Mouse (Mus musculus) B cell, adult (primary cell): Measurements from ENCODE around the gene Spata2l. TPM values are rescaled to one million over a fixed set of nuclear protein-coding genes. Genes with fewer than 3 reads are reported as not detected.

Source experiments
- total RNA-seq: library from RNA; stranded (reverse); gene quantifications from 4 replicates; pipeline ENCODE4 v1.2.4, GENCODE M21; 2023; ENCODE audit not compliant: inconsistent age

Gene Spata2l
- 13.4 to 14.4 TPM (median 13.8 TPM) in 4 replicates for total RNA-seq

GRCm38 (mm10) chr8:123235520-123236497 is at the start of gene Spata2l:
Gene Spata2l (minus strand): TSS chr8:123236233.

GRCm38 (mm10) chr8:123254099-123254885 is 18.3 kb upstream of the Spata2l start, which contains the start of the genes Zfp276 and Vps9d1:
Gene Zfp276 (plus strand): TSS chr8:123254195.
Gene Vps9d1 (minus strand): TSS chr8:123254348.

GRCm38 (mm10) chr8:123224278-123225266 is 11.5 kb downstream of the Spata2l start, which contains the start of gene Cdk10:
Gene Cdk10 (plus strand): TSS chr8:123224842.

GRCm38 (mm10) chr8:123212321-123213117 is 23.5 kb downstream of the Spata2l start, which contains the start of the genes Chmp1a and Spata33:
Gene Chmp1a (minus strand): TSS chr8:123212763.
Gene Spata33 (plus strand): TSS chr8:123212832.

GRCm38 (mm10) chr8:123185566-123186409 is 50.2 kb downstream of the Spata2l start, which contains the start of gene Dpep1:
Gene Dpep1 (plus strand): TSS chr8:123186242.

Other genes starting within 250 kb of the Spata2l start
- 237 to 258 TPM (median 251 TPM) in 4 replicates for gene Ankrd11, start 194.0 kb downstream of the Spata2l start, total RNA-seq
- gene Spg7, start 173.3 kb downstream of the Spata2l start, total RNA-seq, result 66.4 to 77.6 TPM (median 72.2 TPM) in 4 replicates
- 1,462 to 1,535 TPM (median 1,482 TPM) in 4 replicates for gene Rpl13, start 133.9 kb downstream of the Spata2l start, total RNA-seq
- not detected in 4 replicates for gene Cpne7, start 118.9 kb downstream of the Spata2l start, total RNA-seq
- gene Sult5a1, start 77.9 kb downstream of the Spata2l start, total RNA-seq, result not detected in 4 replicates
- gene Dpep1, start 50.0 kb downstream of the Spata2l start, total RNA-seq, result not detected in 4 replicates
- 66.8 to 158 TPM (median 72.6 TPM) in 4 replicates for gene Chmp1a, start 23.5 kb downstream of the Spata2l start, total RNA-seq
- 0.12 to 0.19 TPM in 2 of 4 replicates, not detected in the others for gene Spata33, start 23.4 kb downstream of the Spata2l start, total RNA-seq
- 60.9 to 68.8 TPM (median 67.4 TPM) in 4 replicates for gene Cdk10, start 11.4 kb downstream of the Spata2l start, total RNA-seq
- gene Zfp276, start 18.0 kb upstream of the Spata2l start, total RNA-seq, result 29.1 to 40.7 TPM (median 32.4 TPM) in 4 replicates
- gene Vps9d1, start 18.1 kb upstream of the Spata2l start, total RNA-seq, result 37.3 to 41.9 TPM (median 38.8 TPM) in 4 replicates
- 70.1 to 105 TPM (median 89.3 TPM) in 4 replicates for gene Fanca, start 82.3 kb upstream of the Spata2l start, total RNA-seq
- gene Spire2, start 96.5 kb upstream of the Spata2l start, total RNA-seq, result not detected in 4 replicates
- 231 to 266 TPM (median 241 TPM) in 4 replicates for gene Tcf25, start 137.5 kb upstream of the Spata2l start, total RNA-seq
- gene Mc1r, start 170.9 kb upstream of the Spata2l start, total RNA-seq, result not detected in 4 replicates
- gene Tubb3, start 175.2 kb upstream of the Spata2l start, total RNA-seq, result 0.26 to 0.58 TPM (median 0.45 TPM) in 3 of 4 replicates, not detected in the other
- gene Def8, start 187.3 kb upstream of the Spata2l start, total RNA-seq, result 9.6 to 14.3 TPM (median 11.6 TPM) in 4 replicates
- gene Afg3l1, start 241.7 kb upstream of the Spata2l start, total RNA-seq, result 42.4 to 55.1 TPM (median 49.9 TPM) in 4 replicates